ENCODE assay signal across 7 mouse cellular contexts in genomic region chr16:92385062-92385461, GRCm38 (mm10). TPM values are rescaled to one million over a fixed set of nuclear protein-coding genes. Genes with fewer than 3 reads are reported as not detected.
DNase-seq lines count a peak whose midpoint lies in the region; ATAC-seq lines count a peak whose summit lies in the region.

No protein-coding gene starts in this region.

- H3K27ac ChIP-seq in neural tube, embryonic 15.5 days (replicated peaks) = no peak overlapping the region

- H3K4me1 ChIP-seq in neural tube, embryonic 15.5 days = 0 out of 2 replicates have a peak, but pooled peaks cover 2% of the 10 kb centered on the region

- intact Hi-C loops in heart, postnatal 14 days (cut with DNase I) = loop anchor here (1.0 kb wide), 3 partner anchors 60 to 92 kb away; no protein-coding TSS in a partner anchor

- no peak overlapping the region for H3K9ac ChIP-seq in neural tube, embryonic 15.5 days (replicated peaks)

- peak; percentile 79 for DNase-seq in neural tube, embryonic 10.5 days (ENCODE audit: extremely low spot score, low spot score)
- peak; percentile 68 to 91 for DNase-seq in adrenal gland, adult (ENCODE audit: inconsistent age in 2 of 2, low spot score in 1 of 2)
- DNase-seq in cerebellum, postnatal 10 days = peak; percentile 83 to 85
- DNase-seq in heart, postnatal 14 days = peak; percentile 80 to 89
- peak; percentile 89 for DNase-seq in lung, postnatal 14 days
- peak; percentile 54 to 88 for DNase-seq in spleen, postnatal 4 days (ENCODE audit: low spot score in 2 of 2)

- no peaks in the 10 kb centered on the region for H3K36me3 ChIP-seq in neural tube, embryonic 15.5 days

- H3K4me3 ChIP-seq in neural tube, embryonic 15.5 days (replicated peaks) = no peak overlapping the region

- 5% methylated on average over 2 of the region's 2 CpGs for whole genome bisulfite sequencing in neural tube, embryonic 15.5 days

- no peak for ATAC-seq in neural tube, embryonic 15.5 days (ENCODE audit: low FRiP score)

- no peak overlapping the region for H3K4me2 ChIP-seq in neural tube, embryonic 15.5 days

- no peaks in the 10 kb centered on the region for H3K9me3 ChIP-seq in neural tube, embryonic 15.5 days (replicated peaks)

- no peaks in the 10 kb centered on the region for H3K27me3 ChIP-seq in neural tube, embryonic 15.5 days (replicated peaks)

RNA-seq across cellular contexts. Expression of gene Kcne1, which starts 25.8 kb away (rescaled TPM):
- 0.05 and 0.09 TPM in 2 replicates for polyA plus RNA-seq in neural tube, embryonic 15.5 days (2015; fragmentation: Nextera tagmentation; extraction: Ambion mirVana)
- total RNA-seq in heart, postnatal 14 days (2021) = 100 to 1,000 TPM; 171 to 231 TPM
